Comparison of ENCODE assay signal across 11 mouse cellular contexts in the genomic region with DNA sequence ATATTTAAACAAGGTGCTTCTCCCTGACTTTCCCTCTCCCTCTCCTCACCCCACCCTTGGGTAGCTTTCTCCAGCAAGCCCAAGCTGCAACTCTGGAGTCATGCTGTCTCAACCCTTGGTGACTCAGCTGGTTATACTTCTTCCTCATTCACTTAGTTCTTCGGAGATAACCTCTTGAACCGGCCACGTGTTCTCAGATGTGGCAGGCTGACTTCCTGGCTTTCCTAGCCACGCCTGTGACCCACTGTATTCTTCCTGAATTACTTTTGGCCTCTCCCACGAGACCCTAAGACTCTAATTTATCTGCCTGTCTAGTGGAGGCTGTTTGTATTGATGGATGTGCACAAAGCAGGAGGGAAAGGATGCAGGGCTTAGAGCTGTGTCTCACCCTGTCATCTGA. TPM values are rescaled to one million over a fixed set of nuclear protein-coding genes. Genes with fewer than 3 reads are reported as not detected.
A peak's percentile ranks its signal among the peaks of the same experiment; 100 is the strongest.
DNase-seq lines count a peak whose midpoint lies in the region; ATAC-seq lines count a peak whose summit lies in the region.
"Had no signal": no experiment of that assay in that cellular context is flagged by ENCODE, and none has a peak within 500 bp of the region (broad histone marks: within the 10 kb centered on the region; RNA-seq: fewer than 3 reads in every experiment).

No protein-coding gene starts in this region.

- no peak overlapping the region for H3K27ac ChIP-seq in intestine, embryonic 15.5 days
- H3K27ac ChIP-seq in hindbrain, embryonic 16.5 days (ENCODE audit: low read depth, low read length) = no peak overlapping the region
- no peak overlapping the region for H3K27ac ChIP-seq in hindbrain, embryonic 14.5 days
- H3K27ac ChIP-seq: embryonic facial prominence, embryonic 15.5 days; heart, embryonic 13.5 days had no signal

- H3K4me2 ChIP-seq in intestine, embryonic 15.5 days (replicated peaks) = no peak overlapping the region
- no peak overlapping the region for H3K4me2 ChIP-seq in hindbrain, embryonic 16.5 days (ENCODE audit: low read length)
- H3K4me2 ChIP-seq in hindbrain, embryonic 14.5 days (replicated peaks) = no peak overlapping the region
- H3K4me2 ChIP-seq: embryonic facial prominence, embryonic 15.5 days; heart, embryonic 13.5 days had no signal

- H3K9me3 ChIP-seq in intestine, embryonic 15.5 days = no peaks in the 10 kb centered on the region
- H3K9me3 ChIP-seq in hindbrain, embryonic 16.5 days (ENCODE audit: control insufficient read depth, low read length) = no peaks in the 10 kb centered on the region
- no peaks in the 10 kb centered on the region for H3K9me3 ChIP-seq in hindbrain, embryonic 14.5 days (ENCODE audit: control insufficient read depth, low read length)
- H3K9me3 ChIP-seq: embryonic facial prominence, embryonic 15.5 days had no signal

- peak; percentile 30 for DNase-seq in adrenal gland, adult 2 months
- DNase-seq in adrenal gland, postnatal 14 days = no peak
- DNase-seq in hindbrain, embryonic 14.5 days (ENCODE audit: low spot score) = no peak
- no peak for DNase-seq in layer of hippocampus, adult 8-10 months (ENCODE audit: low spot score in 2 of 2)
- DNase-seq: adrenal gland, postnatal 10 days had no signal

- WGBS in intestine, embryonic 15.5 days = 12% methylated on average over 5 of the region's 5 CpGs
- WGBS in hindbrain, embryonic 16.5 days = 40% methylated on average over 5 of the region's 5 CpGs
- 42% methylated on average over 5 of the region's 5 CpGs for WGBS in hindbrain, embryonic 14.5 days

- H3K4me1 ChIP-seq in intestine, embryonic 15.5 days (replicated peaks) = peaks cover 5% of the 10 kb centered on the region
- no peaks in the 10 kb centered on the region for H3K4me1 ChIP-seq in hindbrain, embryonic 16.5 days (ENCODE audit: control insufficient read depth, insufficient read depth, low read depth, low read length)
- H3K4me1 ChIP-seq in hindbrain, embryonic 14.5 days (replicated peaks; ENCODE audit: control insufficient read depth, insufficient read depth, low read length) = no peaks in the 10 kb centered on the region
- H3K4me1 ChIP-seq: embryonic facial prominence, embryonic 15.5 days had no signal

- H3K27me3 ChIP-seq in intestine, embryonic 15.5 days (replicated peaks) = no peaks in the 10 kb centered on the region
- no peaks in the 10 kb centered on the region for H3K27me3 ChIP-seq in hindbrain, embryonic 16.5 days (replicated peaks; ENCODE audit: control insufficient read depth, insufficient read depth, low read length)
- H3K27me3 ChIP-seq in hindbrain, embryonic 14.5 days (ENCODE audit: control insufficient read depth, insufficient read depth, low read length) = no peaks in the 10 kb centered on the region
- H3K27me3 ChIP-seq: embryonic facial prominence, embryonic 15.5 days had no signal

- ATAC-seq in CD4-positive, CD25-positive, alpha-beta regulatory T cell, adult 4 months = peak; percentile 69
- ATAC-seq in intestine, embryonic 15.5 days = peak; percentile 92
- 0 out of 2 replicates have a peak, but pooled peaks have one; percentile 17 for ATAC-seq in megakaryocyte-erythroid progenitor cell, adult 5-6 weeks (replicated peaks; ENCODE audit: low FRiP score, low TSS enrichment, poor library complexity, severe bottlenecking)
- no peak for ATAC-seq in hindbrain, embryonic 16.5 days
- ATAC-seq in hindbrain, embryonic 14.5 days (ENCODE audit: low FRiP score) = no peak

- no peak overlapping the region for H3K4me3 ChIP-seq in intestine, embryonic 15.5 days (replicated peaks)
- no peak overlapping the region for H3K4me3 ChIP-seq in hindbrain, embryonic 16.5 days (ENCODE audit: low read length)
- no peak overlapping the region for H3K4me3 ChIP-seq in hindbrain, embryonic 14.5 days (replicated peaks; ENCODE audit: low read length)
- H3K4me3 ChIP-seq: embryonic facial prominence, embryonic 15.5 days; heart, embryonic 13.5 days had no signal

- no peak overlapping the region for H3K9ac ChIP-seq in intestine, embryonic 15.5 days
- no peak overlapping the region for H3K9ac ChIP-seq in hindbrain, embryonic 16.5 days (ENCODE audit: low read depth, low read length)
- H3K9ac ChIP-seq in hindbrain, embryonic 14.5 days = no peak overlapping the region
- H3K9ac ChIP-seq: embryonic facial prominence, embryonic 15.5 days; heart, embryonic 13.5 days had no signal

- H3K36me3 ChIP-seq in intestine, embryonic 15.5 days = no peaks in the 10 kb centered on the region
- no peaks in the 10 kb centered on the region for H3K36me3 ChIP-seq in hindbrain, embryonic 16.5 days (ENCODE audit: control insufficient read depth, insufficient read depth, low read length)
- H3K36me3 ChIP-seq in hindbrain, embryonic 14.5 days (replicated peaks; ENCODE audit: control insufficient read depth, insufficient read depth) = no peaks in the 10 kb centered on the region
- H3K36me3 ChIP-seq: embryonic facial prominence, embryonic 15.5 days; heart, embryonic 13.5 days had no signal

RNA-seq across cellular contexts. Expression of gene Abcc3, which starts 22.0 kb away (rescaled TPM):
- 1 to 10 TPM; 6.2 to 7.5 TPM for total RNA-seq in adrenal gland, adult 2 months (2021)
- 5.8 and 5.9 TPM in 2 replicates for polyA plus RNA-seq in adrenal gland, adult 2 months (2012; rRNA removed)
- total RNA-seq in adrenal gland, postnatal 14 days (2021) = 4.0 and 9.1 TPM in 2 replicates
- 1 to 10 TPM in 1 of 2 experiments, under 1 TPM in 1; 0.67 to 2.8 TPM for polyA plus RNA-seq in CD4-positive, CD25-positive, alpha-beta regulatory T cell, adult 4 months (2017; shearing (Covaris generic))
- polyA plus RNA-seq in intestine, embryonic 15.5 days (2015; fragmentation: Nextera tagmentation; extraction: Ambion mirVana) = 1.5 and 2.6 TPM in 2 replicates
- not detected in 2 replicates for total RNA-seq in megakaryocyte-erythroid progenitor cell, adult 5-6 weeks (2014; fragmentation: Nextera tagmentation)
- 0.04 TPM in 1 of 2 replicates, not detected in the other for total RNA-seq in megakaryocyte-erythroid progenitor cell, adult 5-6 weeks (2017)
- 0.91 and 1.3 TPM in 2 replicates for polyA plus RNA-seq in hindbrain, embryonic 16.5 days (2015; fragmentation: Nextera tagmentation; extraction: Ambion mirVana)
- polyA plus RNA-seq in hindbrain, embryonic 14.5 days (2014; fragmentation: Nextera tagmentation; extraction: Ambion mirVana) = 0.85 and 1.1 TPM in 2 replicates
- 1 to 10 TPM; 1.3 to 8.4 (median 3.9) TPM for total RNA-seq in layer of hippocampus, adult 8-10 months (2022)

RNA-seq across cellular contexts. Expression of gene Ankrd40, which starts 43.0 kb away (rescaled TPM):
- total RNA-seq in adrenal gland, adult 2 months (2021) = 100 to 1,000 TPM; 163 to 189 TPM
- polyA plus RNA-seq in adrenal gland, adult 2 months (2012; rRNA removed) = 175 and 195 TPM in 2 replicates
- 131 and 136 TPM in 2 replicates for total RNA-seq in adrenal gland, postnatal 14 days (2021)
- polyA plus RNA-seq in CD4-positive, CD25-positive, alpha-beta regulatory T cell, adult 4 months (2017; shearing (Covaris generic)) = 10 to 100 TPM; 14.1 to 14.8 TPM
- 22.0 and 23.0 TPM in 2 replicates for polyA plus RNA-seq in intestine, embryonic 15.5 days (2015; fragmentation: Nextera tagmentation; extraction: Ambion mirVana)
- total RNA-seq in megakaryocyte-erythroid progenitor cell, adult 5-6 weeks (2014; fragmentation: Nextera tagmentation) = 19.9 and 20.9 TPM in 2 replicates
- 41.5 and 44.8 TPM in 2 replicates for total RNA-seq in megakaryocyte-erythroid progenitor cell, adult 5-6 weeks (2017)
- 9.2 and 9.4 TPM in 2 replicates for polyA plus RNA-seq in hindbrain, embryonic 16.5 days (2015; fragmentation: Nextera tagmentation; extraction: Ambion mirVana)
- 12.8 and 12.9 TPM in 2 replicates for polyA plus RNA-seq in hindbrain, embryonic 14.5 days (2014; fragmentation: Nextera tagmentation; extraction: Ambion mirVana)
- 100 to 1,000 TPM; 116 to 122 (median 119) TPM for total RNA-seq in layer of hippocampus, adult 8-10 months (2022)

RNA-seq across cellular contexts. Expression of gene Luc7l3, which starts 49.0 kb away (rescaled TPM):
- total RNA-seq in adrenal gland, adult 2 months (2021) = 10 to 100 TPM; 59.5 to 63.7 TPM
- 2.3 and 2.6 TPM in 2 replicates for polyA plus RNA-seq in adrenal gland, adult 2 months (2012; rRNA removed)
- 74.5 and 94.6 TPM in 2 replicates for total RNA-seq in adrenal gland, postnatal 14 days (2021)
- 100 to 1,000 TPM; 153 to 164 TPM for polyA plus RNA-seq in CD4-positive, CD25-positive, alpha-beta regulatory T cell, adult 4 months (2017; shearing (Covaris generic))
- 85.9 and 103 TPM in 2 replicates for polyA plus RNA-seq in intestine, embryonic 15.5 days (2015; fragmentation: Nextera tagmentation; extraction: Ambion mirVana)
- 184 and 223 TPM in 2 replicates for total RNA-seq in megakaryocyte-erythroid progenitor cell, adult 5-6 weeks (2014; fragmentation: Nextera tagmentation)
- 419 and 570 TPM in 2 replicates for total RNA-seq in megakaryocyte-erythroid progenitor cell, adult 5-6 weeks (2017)
- 110 and 113 TPM in 2 replicates for polyA plus RNA-seq in hindbrain, embryonic 16.5 days (2015; fragmentation: Nextera tagmentation; extraction: Ambion mirVana)
- polyA plus RNA-seq in hindbrain, embryonic 14.5 days (2014; fragmentation: Nextera tagmentation; extraction: Ambion mirVana) = 94.9 and 105 TPM in 2 replicates
- 100 to 1,000 TPM; 101 to 126 (median 109) TPM for total RNA-seq in layer of hippocampus, adult 8-10 months (2022)

Comparison
In these comparisons a context has a peak if more than half of its experiments do, and no peak if none do; other contexts are left out.
1. ATAC-seq: peak in CD4-positive, CD25-positive, alpha-beta regulatory T cell, adult 4 months (single experiment), intestine, embryonic 15.5 days (single experiment) and megakaryocyte-erythroid progenitor cell, adult 5-6 weeks (single experiment); none in hindbrain, embryonic 16.5 days (single experiment) and hindbrain, embryonic 14.5 days (single experiment).
2. RNA of gene Luc7l3, which starts 49.0 kb away (polyA plus RNA-seq): 153 to 164 TPM in CD4-positive, CD25-positive, alpha-beta regulatory T cell, adult 4 months, 110 to 113 TPM in hindbrain, embryonic 16.5 days, 94.9 to 105 TPM in hindbrain, embryonic 14.5 days and 85.9 to 103 TPM in intestine, embryonic 15.5 days; 2.3 to 2.6 TPM in adrenal gland, adult 2 months; every median in the first group is over 10 times any median in the second.